Mouse (Mus musculus) T-helper 2 cell (primary cell): ENCODE data around the gene Id3.

ENCODE experiments used
- in situ Hi-C: fragments of 300-600 bp; cut with MboI, MseI; formaldehyde crosslinking; loops from one replicate; pipeline ENCODE4 v1.15.1; 2025; ENCODE audit warnings: high pct_unique_total_duplicates

Gene Id3

GRCm38 (mm10) chr4:136145991-136146711 is 2.9 kb downstream of the Id3 start:
- in situ Hi-C loops, result no loop called here

- in situ Hi-C loops, result no loop called here
Observed at GRCm38 (mm10) chr4:136146712-136147154, 3.4 kb downstream of the Id3 start.

GRCm38 (mm10) chr4:136147436-136148135 is 4.3 kb downstream of the Id3 start:
- in situ Hi-C loops, result no loop called here

- in situ Hi-C loops, result no loop called here
Observed at GRCm38 (mm10) chr4:136148342-136149044, 5.2 kb downstream of the Id3 start.

DNA sequence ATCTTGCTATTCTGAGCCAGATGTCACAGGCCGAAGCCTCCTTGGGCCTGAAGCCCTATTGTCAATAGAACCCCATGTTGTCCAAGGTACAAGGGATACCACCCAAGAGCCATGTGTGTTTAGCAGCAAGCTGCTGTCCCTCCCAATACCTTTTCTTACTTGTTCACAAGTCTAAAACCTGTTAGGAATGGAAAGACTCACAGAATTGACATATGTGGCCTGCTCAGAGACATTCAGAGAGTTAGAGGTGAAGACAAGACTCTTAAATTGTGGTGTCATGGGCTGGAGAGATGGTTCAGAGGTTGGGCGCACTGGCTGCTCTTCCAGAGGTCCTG is 5.7 kb downstream of the Id3 start:
- in situ Hi-C loops, result no loop called here

DNA sequence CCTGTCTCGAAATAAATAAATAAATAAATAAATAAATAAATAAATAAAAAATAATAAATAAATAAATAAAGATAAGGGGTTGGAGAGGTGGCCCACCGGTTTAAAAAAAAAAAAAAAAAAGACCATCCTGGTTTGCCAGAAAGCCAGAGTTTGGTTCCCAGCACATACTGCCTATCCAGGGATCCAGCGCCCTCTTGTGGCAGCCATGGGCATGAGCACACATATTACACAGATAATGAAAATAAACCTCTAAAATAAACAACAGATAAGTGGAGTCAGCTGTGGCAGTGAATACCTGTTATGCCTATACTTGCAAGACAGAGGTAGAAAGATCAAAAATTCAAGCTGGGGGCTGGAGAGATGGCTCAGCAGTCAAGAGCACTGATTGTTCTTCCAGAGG is 6.4 kb downstream of the Id3 start:
- in situ Hi-C loops, result loop anchor here (5.0 kb wide), 1 partner anchor 77 kb away; no protein-coding TSS in a partner anchor

DNA sequence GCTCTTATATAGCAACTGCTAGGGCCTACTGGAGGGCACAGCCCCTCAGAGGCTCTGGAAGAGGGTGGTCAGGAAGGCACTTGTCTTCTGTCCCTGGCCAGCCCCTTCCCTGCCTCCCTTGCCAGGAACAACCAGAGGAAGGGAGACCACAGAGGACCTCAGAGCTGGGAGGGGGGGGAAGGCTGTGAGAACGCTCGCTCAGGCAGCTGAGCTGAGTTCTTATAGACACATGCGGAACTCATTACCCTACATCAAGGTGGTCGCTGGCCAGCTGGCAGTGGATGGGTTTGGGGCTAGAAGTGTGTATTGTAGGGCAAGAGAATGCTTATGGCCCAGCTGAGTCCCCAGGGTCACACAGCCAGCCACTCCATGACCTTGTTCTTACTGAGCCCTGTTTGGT is 7.3 kb downstream of the Id3 start:
- in situ Hi-C loops, result loop anchor here (5.0 kb wide), 1 partner anchor 78 kb away; no protein-coding TSS in a partner anchor

- in situ Hi-C loops, result loop anchor here (5.0 kb wide), 1 partner anchor 81 kb away; no protein-coding TSS in a partner anchor
Observed at GRCm38 (mm10) chr4:136152821-136153220, 9.5 kb downstream of the Id3 start.

DNA sequence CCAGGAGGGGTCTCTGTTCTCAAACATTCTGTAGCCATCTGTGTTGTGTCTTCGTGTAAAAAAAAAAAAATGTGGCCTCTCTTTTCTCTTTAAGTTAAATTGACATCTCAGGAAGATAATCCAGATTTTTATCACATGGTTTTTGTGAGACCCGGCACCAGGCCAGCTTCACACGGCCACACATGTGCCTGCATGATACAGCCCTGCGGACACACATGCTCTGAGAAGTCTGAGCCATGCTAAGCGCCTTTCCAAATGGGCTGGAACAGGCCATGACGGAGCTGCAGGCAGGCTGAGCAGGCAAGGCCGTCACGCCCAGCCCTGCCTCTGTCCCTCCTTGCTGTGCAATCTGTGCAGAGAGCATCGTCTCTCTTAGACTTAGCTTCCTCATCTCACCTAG is 11.2 kb downstream of the Id3 start:
- in situ Hi-C loops, result loop anchor here (5.0 kb wide), 1 partner anchor 82 kb away; no protein-coding TSS in a partner anchor

- in situ Hi-C loops, result loop anchor here (5.0 kb wide), 1 partner anchor 191 kb away; no protein-coding TSS in a partner anchor
Observed at GRCm38 (mm10) chr4:136158498-136158897, 15.2 kb downstream of the Id3 start.

GRCm38 (mm10) chr4:136159802-136160397 is 16.6 kb downstream of the Id3 start:
- in situ Hi-C loops, result loop anchor here (5.0 kb wide), 2 partner anchors 37 to 193 kb away; no protein-coding TSS in a partner anchor

DNA sequence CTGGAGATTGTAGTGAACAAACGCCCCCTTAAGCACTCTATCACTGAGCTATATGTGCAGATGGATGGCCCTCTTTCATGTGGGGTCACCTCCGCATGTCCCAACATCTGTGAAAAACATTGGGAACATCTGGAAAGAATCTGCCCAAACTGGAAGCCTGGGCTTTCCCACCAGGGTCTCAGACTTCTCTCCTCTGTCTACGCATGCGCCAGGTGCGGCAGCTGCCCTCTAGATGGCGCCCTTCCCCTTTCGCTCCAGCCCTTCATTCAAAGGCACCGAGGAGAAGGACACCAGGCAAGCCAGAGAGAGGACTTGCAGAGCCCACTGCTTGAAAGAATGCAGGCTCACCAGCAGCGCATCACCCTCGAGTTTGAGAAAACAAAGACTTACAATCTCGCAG is 20.2 kb downstream of the Id3 start:
- in situ Hi-C loops, result loop anchor here (5.0 kb wide), 1 partner anchor 34 kb away; no protein-coding TSS in a partner anchor

DNA sequence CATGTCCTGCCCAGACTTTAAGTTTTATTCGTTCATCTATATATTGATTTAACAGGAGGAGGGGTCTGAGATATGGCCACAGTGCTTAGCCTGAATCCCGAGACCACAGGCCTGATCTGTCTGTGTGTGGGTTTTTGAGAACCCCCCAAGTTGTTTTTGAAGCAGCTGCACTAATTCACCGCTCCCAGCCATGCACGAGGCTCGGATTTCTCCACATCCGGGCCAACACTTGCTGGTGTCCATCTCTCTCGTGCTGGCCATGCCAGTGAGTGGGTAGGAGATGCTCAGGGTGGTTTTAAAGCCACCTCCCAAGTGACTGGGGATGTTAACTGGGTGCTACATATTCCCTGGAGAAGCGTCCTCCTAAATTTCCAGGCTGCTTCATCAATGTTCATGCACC is 21.7 kb downstream of the Id3 start:
- in situ Hi-C loops, result loop anchor here (5.0 kb wide), 1 partner anchor 32 kb away; no protein-coding TSS in a partner anchor

DNA sequence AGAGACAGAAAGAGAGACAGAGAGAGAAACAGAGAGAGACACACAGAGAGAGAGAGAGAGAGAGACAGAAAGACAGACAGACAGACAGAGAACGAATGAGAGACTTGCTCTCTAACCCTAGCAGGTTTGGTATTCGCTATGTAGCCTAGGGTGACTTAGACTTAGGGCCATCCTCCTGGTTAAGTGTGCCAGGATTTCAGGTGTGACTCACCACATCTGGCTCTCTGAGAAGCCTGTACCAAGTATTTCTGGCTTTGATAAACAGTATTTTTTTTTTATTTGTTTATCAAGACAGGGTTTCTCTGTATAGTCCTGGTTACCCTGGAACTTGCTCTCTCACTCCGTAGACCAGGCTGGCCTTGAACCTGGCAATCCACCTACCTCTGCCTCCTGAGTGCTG is 24.4 kb downstream of the Id3 start:
- in situ Hi-C loops, result no loop called here

- in situ Hi-C loops, result no loop called here
Observed at GRCm38 (mm10) chr4:136170401-136170800, 27.1 kb downstream of the Id3 start.

DNA sequence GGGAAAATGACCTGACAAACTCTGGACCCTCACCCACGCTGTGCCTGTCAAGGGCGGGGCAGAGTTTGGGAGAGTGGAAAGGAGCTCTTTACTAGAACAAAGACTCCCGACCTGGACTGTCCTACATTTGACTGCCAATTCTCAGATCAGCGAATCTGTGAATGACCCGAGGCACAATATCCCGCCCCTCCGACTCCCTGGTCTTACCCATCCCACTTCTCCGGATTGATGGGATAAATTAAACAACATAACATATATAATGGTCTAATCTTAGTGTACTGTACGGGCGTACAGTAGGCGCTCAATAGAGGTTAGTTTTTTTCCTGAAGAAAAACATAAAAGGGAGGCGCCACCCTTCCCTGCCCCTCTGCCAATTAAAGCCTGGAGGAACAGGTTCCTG is 28.2 kb downstream of the Id3 start:
- in situ Hi-C loops, result no loop called here

GRCm38 (mm10) chr4:136172011-136172541 is 28.8 kb downstream of the Id3 start, which contains the start of gene E2f2:
TSS of gene E2f2 (plus strand) at chr4:136172394.
- in situ Hi-C loops, result no loop called here

GRCm38 (mm10) chr4:136172542-136173209 is 29.4 kb downstream of the Id3 start:
- in situ Hi-C loops, result no loop called here

DNA sequence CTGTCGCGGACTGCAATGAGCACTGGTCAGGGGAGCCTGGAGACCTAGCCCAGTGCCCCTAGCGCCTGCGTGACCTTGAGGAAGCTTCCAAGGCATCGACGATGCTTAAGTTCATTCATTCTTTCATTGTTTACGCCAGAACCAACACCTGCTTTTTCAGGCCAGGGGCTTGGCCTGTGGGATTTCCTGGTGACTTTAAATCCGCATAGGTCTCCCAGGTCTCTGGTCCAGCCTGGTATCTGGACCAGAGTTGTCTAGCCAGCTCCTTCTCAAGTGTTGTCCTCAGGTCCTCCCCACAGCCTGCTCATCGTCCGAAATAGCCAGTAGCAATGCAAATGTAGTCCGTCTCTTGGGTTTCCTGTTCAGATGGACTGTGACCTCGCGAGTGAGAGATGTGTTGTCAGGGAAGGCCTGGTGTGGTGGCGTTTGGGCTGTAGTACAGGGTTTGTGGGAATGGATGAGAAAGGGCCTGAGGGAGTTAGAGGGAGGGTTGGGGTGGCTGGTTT is 30.0 kb downstream of the Id3 start:
- in situ Hi-C loops, result no loop called here
